Mouse (Mus musculus) 416B (cell line): ENCODE measurements around the gene St6galnac3.

Source experiments
- DNase-seq: peaks from one replicate; pipeline ENCODE4 v3.0.0; 2011; ENCODE audit warnings: low read depth

Gene St6galnac3

GRCm38 (mm10) chr3:153201835-153202234, 523.1 kb downstream of the St6galnac3 start:
- no peak for DNase-seq

- DNase-seq, result no peak
Measured at GRCm38 (mm10) chr3:153200801-153201200, 524.2 kb downstream of the St6galnac3 start.

- no peak for DNase-seq
Measured at GRCm38 (mm10) chr3:153200076-153200475, 524.9 kb downstream of the St6galnac3 start.

- DNase-seq, result no peak
Measured at GRCm38 (mm10) chr3:153199251-153199650, 525.7 kb downstream of the St6galnac3 start.

GRCm38 (mm10) chr3:153198514-153198913, 526.5 kb downstream of the St6galnac3 start:
- no peak for DNase-seq

GRCm38 (mm10) chr3:153193025-153193424, 531.9 kb downstream of the St6galnac3 start:
- no peak for DNase-seq

GRCm38 (mm10) chr3:153190742-153191141, 534.2 kb downstream of the St6galnac3 start:
- DNase-seq, result no peak

GRCm38 (mm10) chr3:153189685-153190467, 535.1 kb downstream of the St6galnac3 start:
- DNase-seq, result no peak

- DNase-seq, result no peak
Measured at GRCm38 (mm10) chr3:153188224-153188623, 536.8 kb downstream of the St6galnac3 start.

- no peak for DNase-seq
Measured at GRCm38 (mm10) chr3:153185117-153185516, 539.9 kb downstream of the St6galnac3 start.

- no peak for DNase-seq
Measured at GRCm38 (mm10) chr3:153181242-153181641, 543.7 kb downstream of the St6galnac3 start.

GRCm38 (mm10) chr3:153176749-153177148, 548.2 kb downstream of the St6galnac3 start:
- DNase-seq, result no peak

- DNase-seq, result no peak
Measured at GRCm38 (mm10) chr3:153176325-153176724, 548.6 kb downstream of the St6galnac3 start.

GRCm38 (mm10) chr3:153174336-153175033, 550.5 kb downstream of the St6galnac3 start:
- DNase-seq, result no peak

- DNase-seq, result no peak
Measured at GRCm38 (mm10) chr3:153173567-153173966, 551.4 kb downstream of the St6galnac3 start.

GRCm38 (mm10) chr3:153170146-153170545, 554.8 kb downstream of the St6galnac3 start:
- DNase-seq, result no peak

GRCm38 (mm10) chr3:153169744-153170143, 555.2 kb downstream of the St6galnac3 start:
- no peak for DNase-seq

- DNase-seq, result no peak
Measured at GRCm38 (mm10) chr3:153161676-153162075, 563.3 kb downstream of the St6galnac3 start.

GRCm38 (mm10) chr3:153160683-153161082, 564.3 kb downstream of the St6galnac3 start:
- DNase-seq, result no peak

GRCm38 (mm10) chr3:153148887-153149286, 576.1 kb downstream of the St6galnac3 start:
- no peak for DNase-seq
